Mouse (Mus musculus) cerebellum, postnatal 14 days (tissue): ENCODE results near the gene Aurkaip1.
A peak's percentile ranks its signal among the peaks of the same experiment; 100 is the strongest.
"Not testable (repeated sequence)": the region's sequence is repeated elsewhere in the genome, so short reads cannot be mapped to it uniquely, and the experiment has no call there.

Experiments
- DNase-seq, 2 experiments: peaks; one replicate each; pipeline ENCODE4 v3.0.0; 2021; ENCODE audit warnings: mixed read lengths in 2 of 2

Gene Aurkaip1

GRCm38 (mm10) chr4:155831205-155831766 is at the start of gene Aurkaip1:
Aurkaip1 (plus strand) TSS chr4:155831272.
- DNase-seq: peak; percentile 98 to 99

- no peak for DNase-seq
Measured at GRCm38 (mm10) chr4:155783486-155784080, 47.5 kb upstream of the Aurkaip1 start.

- peak; percentile 91 for DNase-seq
Measured at GRCm38 (mm10) chr4:155784081-155784701, 46.9 kb upstream of the Aurkaip1 start.

GRCm38 (mm10) chr4:155785246-155785645 is 45.8 kb upstream of the Aurkaip1 start:
- DNase-seq: no peak

- no peak for DNase-seq
Measured at GRCm38 (mm10) chr4:155785819-155786218, 45.3 kb upstream of the Aurkaip1 start, which contains the start of gene Tmem88b. Tmem88b (minus strand) TSS chr4:155785874.

GRCm38 (mm10) chr4:155788300-155788699 is 42.8 kb upstream of the Aurkaip1 start:
- DNase-seq: no peak

GRCm38 (mm10) chr4:155788833-155789232 is 42.2 kb upstream of the Aurkaip1 start:
- not testable (repeated sequence) for DNase-seq

- DNase-seq: no peak
Measured at GRCm38 (mm10) chr4:155790021-155790489, 41.0 kb upstream of the Aurkaip1 start, which contains the start of gene Ankrd65. Ankrd65 (plus strand) TSS chr4:155790439.

GRCm38 (mm10) chr4:155790650-155791161 is 40.4 kb upstream of the Aurkaip1 start:
- no peak for DNase-seq

- DNase-seq: no peak
Measured at GRCm38 (mm10) chr4:155791240-155791933, 39.7 kb upstream of the Aurkaip1 start.

GRCm38 (mm10) chr4:155793730-155794129 is 37.3 kb upstream of the Aurkaip1 start:
- no peak for DNase-seq

- no peak for DNase-seq
Measured at GRCm38 (mm10) chr4:155802075-155802474, 29.0 kb upstream of the Aurkaip1 start.

GRCm38 (mm10) chr4:155802741-155803339 is 28.2 kb upstream of the Aurkaip1 start, which contains the start of gene Mrpl20:
Mrpl20 (plus strand) TSS chr4:155802878.
- DNase-seq: no peak

GRCm38 (mm10) chr4:155803340-155804041 is 27.6 kb upstream of the Aurkaip1 start:
- DNase-seq: peak; percentile 99

- DNase-seq: no peak
Measured at GRCm38 (mm10) chr4:155807841-155808240, 23.2 kb upstream of the Aurkaip1 start.

GRCm38 (mm10) chr4:155811929-155812664 is 19.0 kb upstream of the Aurkaip1 start, which contains the start of gene Ccnl2:
Ccnl2 (plus strand) TSS chr4:155812489.
- peak; percentile 95 for DNase-seq

GRCm38 (mm10) chr4:155812665-155813181 is 18.3 kb upstream of the Aurkaip1 start:
- DNase-seq: peak in 1 of 2 experiments; percentile 66

GRCm38 (mm10) chr4:155817533-155817932 is 13.5 kb upstream of the Aurkaip1 start:
- DNase-seq: no peak

- DNase-seq: peak in 1 of 2 experiments; percentile 61
Measured at GRCm38 (mm10) chr4:155821025-155821424, 10.0 kb upstream of the Aurkaip1 start.

- no peak for DNase-seq
Measured at GRCm38 (mm10) chr4:155823443-155823842, 7.6 kb upstream of the Aurkaip1 start.

- no peak for DNase-seq
Measured at GRCm38 (mm10) chr4:155829866-155830265, 1.2 kb upstream of the Aurkaip1 start.
